Mouse (Mus musculus) kidney, postnatal 0 days (tissue): ENCODE measurements around the gene Fam163a. TPM values are rescaled to one million over a fixed set of nuclear protein-coding genes. Genes with fewer than 3 reads are reported as not detected.
A peak's percentile ranks its signal among the peaks of the same experiment; 100 is the strongest.

Source experiments
- ATAC-seq: fragments of 200-750 bp; cut with Nextera tagmentation; replicated peaks from 2 replicates; pipeline ENCODE4 v1.8.0; 2017; ENCODE audit warnings: low read depth, moderate number of reproducible peaks, moderate TSS enrichment, moderate library complexity; ENCODE audit not compliant: low FRiP score
- DNase-seq: peaks from one replicate; pipeline ENCODE4 v3.0.0-alpha.2; 2016; ENCODE audit warnings: low spot score
- H3K27ac ChIP-seq: fragments of 300-500 bp; sonication (generic); 2 replicates; pipeline ENCODE4 v1.5.1; 2014; ENCODE audit warnings: mild to moderate bottlenecking
- H3K27me3 ChIP-seq: fragments of 300-500 bp; sonication (generic); 2 replicates; pipeline ENCODE4 v1.6.1; 2014; ENCODE audit warnings: low read length, mixed read lengths; ENCODE audit not compliant: insufficient read depth
- H3K36me3 ChIP-seq: fragments of 300-500 bp; sonication (generic); 2 replicates; pipeline ENCODE4 v1.6.1; 2014; ENCODE audit warnings: low read length, mixed read lengths; ENCODE audit not compliant: insufficient read depth
- H3K4me1 ChIP-seq: fragments of 300-500 bp; sonication (generic); replicated peaks from 2 replicates; pipeline ENCODE4 v1.6.1; 2014; ENCODE audit warnings: antibody characterized with exemption, low read length, mixed read lengths; ENCODE audit not compliant: insufficient read depth
- H3K4me2 ChIP-seq: fragments of 300-500 bp; sonication (generic); 2 replicates; pipeline ENCODE4 v1.6.1; 2014; ENCODE audit warnings: mild to moderate bottlenecking, low read length, moderate library complexity, mixed read lengths
- H3K4me3 ChIP-seq: fragments of 300-500 bp; sonication (generic); replicated peaks from 2 replicates; pipeline ENCODE4 v1.5.1; 2014; ENCODE audit warnings: low read depth, low read length
- H3K9ac ChIP-seq: fragments of 300-500 bp; sonication (generic); 2 replicates; pipeline ENCODE4 v1.6.1; 2014; ENCODE audit warnings: low read depth, low read length
- H3K9me3 ChIP-seq: fragments of 300-500 bp; sonication (generic); replicated peaks from 2 replicates; pipeline ENCODE4 v1.6.1; 2016; ENCODE audit warnings: low read length, inconsistent platforms, mixed read lengths
- CTCF ChIP-seq: IDR thresholded peaks from 2 replicates; pipeline ENCODE4 v1.5.1; 2016; ENCODE audit warnings: antibody characterized with exemption, low read depth, mild to moderate bottlenecking, moderate library complexity
- WGBS: fragments of 180-500 bp; shearing (Covaris S2); extraction: QIAGEN DNeasy Blood & Tissue Kit; methylation state at CpG from one replicate; pipeline ENCODE4 v1.1.7; 2014; 5-methylcytosine and 5-hydroxymethylcytosine counted together
- polyA plus RNA-seq: library from polyadenylated mRNA; unstranded; fragments of >200 nt; fragmentation: Nextera tagmentation; extraction: Ambion mirVana; gene quantifications from 2 replicates; pipeline ENCODE4 v1.2.1, GENCODE M21; 2015

The Fam163a gene
- polyA plus RNA-seq, 1 experiment from 2014 or later, result 0.63 TPM

DNA sequence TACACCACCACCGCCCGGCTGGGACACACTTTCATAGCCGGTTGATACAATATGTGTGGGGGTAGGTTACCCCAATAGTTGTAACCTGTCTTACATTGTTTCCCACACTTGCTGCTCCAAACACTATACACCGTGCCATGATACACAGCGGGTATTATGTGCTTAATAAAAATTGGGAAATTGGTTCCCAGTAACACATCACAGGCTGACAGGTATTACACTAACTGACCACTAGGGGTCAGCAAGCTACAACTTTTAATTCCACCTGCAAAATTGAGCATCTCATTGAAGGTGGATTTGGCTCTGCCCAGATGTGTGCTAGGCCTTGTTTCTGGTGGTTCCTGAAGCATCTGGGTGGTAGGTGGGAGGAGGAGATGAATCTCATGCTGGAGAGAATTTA is 119.1 kb downstream of the Fam163a start:
- Histone ChIP-seq H3K9me3 (no peaks in the 10 kb centered on the region), H3K27ac (no peak overlapping the region), H3K4me2 (no peak overlapping the region), H3K4me1 (no peaks in the 10 kb centered on the region), H3K27me3 (no peaks in the 10 kb centered on the region; the same call in 1 of the 2 replicates), H3K4me3 (no peak overlapping the region), H3K36me3 (no peaks in the 10 kb centered on the region), H3K9ac (no peak overlapping the region)
- 0 out of 2 replicates have a peak, but pooled peaks have one; percentile 8 for ATAC-seq
- 54% methylated on average over 5 of the region's 5 CpGs for WGBS
- DNase-seq, result peak; percentile 87
- peak; percentile 89 for TF ChIP-seq CTCF

DNA sequence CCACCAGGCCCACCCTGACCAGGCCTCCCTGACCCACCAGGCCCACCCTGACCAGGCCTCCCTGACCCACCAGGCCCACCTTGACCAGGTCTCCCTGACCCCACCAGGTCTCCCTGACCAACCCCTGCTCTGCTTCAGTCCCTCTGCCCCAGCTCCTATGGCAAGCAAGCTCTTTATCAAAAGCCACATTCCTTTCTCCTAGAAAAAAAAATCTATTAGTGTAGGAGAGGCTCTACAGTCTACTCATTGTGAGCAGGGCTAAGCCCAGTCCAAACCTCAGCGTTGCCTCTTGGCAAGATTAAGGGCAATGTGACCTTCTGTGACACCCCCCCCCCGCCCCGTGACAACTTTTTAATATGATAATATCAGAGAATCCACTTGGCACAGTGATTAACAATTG is 120.2 kb downstream of the Fam163a start:
- no peak overlapping the region for H3K4me3 ChIP-seq
- TF ChIP-seq CTCF, result no peak
- H3K9ac ChIP-seq, result no peak overlapping the region
- DNase-seq (no peak), ATAC-seq (no peak)
- no peaks in the 10 kb centered on the region for H3K9me3 ChIP-seq
- no peak overlapping the region for H3K4me2 ChIP-seq
- H3K4me1 ChIP-seq, result no peaks in the 10 kb centered on the region
- no peaks in the 10 kb centered on the region for H3K36me3 ChIP-seq
- WGBS, result 73% methylated on average over 3 of the region's 3 CpGs
- H3K27ac ChIP-seq, result no peak overlapping the region
- no peaks in the 10 kb centered on the region; the same call in 1 of the 2 replicates for H3K27me3 ChIP-seq

DNA sequence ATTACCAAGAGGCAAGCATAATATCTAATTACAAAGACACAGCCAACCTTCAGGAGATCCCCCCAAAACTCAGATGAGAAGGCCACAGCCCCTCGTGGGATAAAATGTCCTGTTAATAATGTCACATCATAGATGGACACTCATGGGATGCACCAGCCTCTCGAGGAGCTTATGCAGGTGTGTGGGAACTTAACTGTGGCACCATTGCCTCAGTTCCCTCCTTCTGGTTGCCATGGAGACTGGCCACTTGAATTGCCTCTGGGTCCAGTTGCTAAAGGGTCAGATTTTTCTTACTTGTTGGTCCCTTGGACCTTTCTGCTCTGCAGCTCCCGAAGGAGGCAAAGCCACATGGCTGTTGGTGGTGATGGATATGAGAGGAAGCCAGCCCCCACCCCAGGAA is 127.2 kb downstream of the Fam163a start:
- Histone ChIP-seq H3K4me1 (no peaks in the 10 kb centered on the region), H3K9me3 (no peaks in the 10 kb centered on the region), H3K27ac (no peak overlapping the region), H3K27me3 (no peaks in the 10 kb centered on the region), H3K36me3 (no peaks in the 10 kb centered on the region), H3K4me2 (no peak overlapping the region), H3K4me3 (no peak overlapping the region), H3K9ac (no peak overlapping the region)
- 59% methylated on average over 3 of the region's 3 CpGs for WGBS
- ATAC-seq (no peak), DNase-seq (no peak)
- no peak for TF ChIP-seq CTCF

DNA sequence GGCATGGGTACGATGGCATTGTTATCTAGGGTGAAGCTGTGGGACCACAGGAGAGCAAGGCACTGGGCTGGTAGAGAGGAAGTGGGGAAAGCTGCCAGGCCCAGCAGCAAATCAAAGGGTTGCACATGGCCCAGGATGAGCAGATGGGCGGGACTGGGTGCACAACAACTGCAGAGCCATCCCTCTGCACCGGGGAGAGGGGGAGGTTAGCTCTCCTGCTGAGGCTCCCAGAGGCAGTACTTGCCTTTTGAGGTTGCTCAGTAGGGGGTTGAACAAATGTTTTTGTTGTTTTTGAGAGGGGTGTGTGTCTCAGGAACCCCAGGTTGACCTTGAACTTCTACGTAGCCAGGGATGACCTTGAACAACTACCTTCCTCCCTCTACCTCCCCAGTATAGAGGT is 128.4 kb downstream of the Fam163a start:
- Histone ChIP-seq H3K9me3 (no peaks in the 10 kb centered on the region), H3K4me2 (no peak overlapping the region), H3K4me1 (no peaks in the 10 kb centered on the region), H3K36me3 (no peaks in the 10 kb centered on the region), H3K4me3 (no peak overlapping the region), H3K9ac (no peak overlapping the region), H3K27me3 (no peaks in the 10 kb centered on the region), H3K27ac (no peak overlapping the region)
- no peak for ATAC-seq
- no peak for DNase-seq
- no peak for TF ChIP-seq CTCF
- WGBS, result 52% methylated on average over 4 of the region's 4 CpGs

DNA sequence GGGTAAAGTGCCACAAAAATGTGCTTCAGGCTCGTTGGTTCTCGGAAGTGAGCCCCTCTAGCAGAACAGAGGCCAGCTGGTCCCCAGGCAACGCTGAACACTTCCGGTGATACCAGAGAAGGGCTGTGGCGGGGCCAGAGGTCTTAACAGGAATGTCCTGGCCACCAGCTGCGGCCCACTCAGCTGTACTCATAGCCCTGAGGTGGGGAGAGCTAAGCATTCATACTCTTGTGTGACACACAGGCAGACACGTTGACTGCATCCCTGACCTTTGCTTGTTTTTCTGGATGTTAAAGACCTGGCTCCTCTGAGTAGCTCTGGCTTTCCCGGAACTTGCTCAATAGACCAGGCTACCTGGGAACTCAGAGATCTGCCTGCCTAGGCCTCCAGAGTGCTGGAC is 130.3 kb downstream of the Fam163a start:
- DNase-seq (peak; percentile 88), ATAC-seq (peak; percentile 77; the same call in 1 of the 2 replicates)
- Histone ChIP-seq H3K4me1 (no peaks in the 10 kb centered on the region), H3K4me2 (no peak overlapping the region), H3K27me3 (no peaks in the 10 kb centered on the region), H3K36me3 (no peaks in the 10 kb centered on the region), H3K9ac (no peak overlapping the region), H3K27ac (peak overlapping the region; percentile 25; the same call in 1 of the 2 replicates), H3K4me3 (no peak overlapping the region), H3K9me3 (no peaks in the 10 kb centered on the region)
- WGBS, result 28% methylated on average over 8 of the region's 8 CpGs
- TF ChIP-seq CTCF, result no peak

DNA sequence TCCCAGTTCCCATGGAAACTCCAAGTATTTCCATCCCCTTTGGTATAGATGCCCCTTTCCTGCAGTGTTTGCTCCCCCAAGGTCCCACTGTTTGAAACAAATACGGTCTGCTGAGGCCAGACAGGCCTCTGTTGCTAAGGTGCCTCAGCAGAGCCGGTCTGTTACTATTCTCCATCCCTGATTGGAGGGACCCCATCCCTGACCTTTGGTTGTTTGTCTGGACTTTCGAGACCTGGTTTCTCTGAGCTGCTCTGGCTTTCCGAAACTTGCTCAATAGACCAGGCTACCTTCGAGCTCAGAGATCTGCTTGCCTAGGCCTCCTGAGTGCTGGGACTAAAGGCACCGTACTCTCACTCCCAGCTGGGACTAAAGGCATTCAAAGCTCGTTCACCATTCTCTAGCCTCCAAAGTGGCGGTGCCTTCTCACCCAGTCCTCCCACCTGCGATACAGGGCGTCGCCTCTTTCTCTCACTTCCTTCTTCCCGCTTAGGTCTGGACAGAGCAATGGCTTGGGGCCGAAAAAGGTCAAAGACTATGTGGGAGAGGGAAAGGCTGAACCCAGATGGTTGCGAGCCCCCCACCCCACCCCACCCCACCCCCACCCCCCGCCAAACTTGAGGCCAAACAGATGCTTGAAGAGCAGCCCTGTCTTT is 131.5 kb downstream of the Fam163a start:
- no peak for TF ChIP-seq CTCF
- Histone ChIP-seq H3K4me3 (no peak overlapping the region), H3K27me3 (no peaks in the 10 kb centered on the region), H3K4me1 (no peaks in the 10 kb centered on the region), H3K36me3 (no peaks in the 10 kb centered on the region), H3K9ac (no peak overlapping the region), H3K4me2 (no peak overlapping the region), H3K27ac (no peak overlapping the region), H3K9me3 (no peaks in the 10 kb centered on the region)
- 72% methylated on average over 15 of the region's 15 CpGs for WGBS
- peak; percentile 57; the same call in 1 of the 2 replicates for ATAC-seq
- DNase-seq, result no peak

DNA sequence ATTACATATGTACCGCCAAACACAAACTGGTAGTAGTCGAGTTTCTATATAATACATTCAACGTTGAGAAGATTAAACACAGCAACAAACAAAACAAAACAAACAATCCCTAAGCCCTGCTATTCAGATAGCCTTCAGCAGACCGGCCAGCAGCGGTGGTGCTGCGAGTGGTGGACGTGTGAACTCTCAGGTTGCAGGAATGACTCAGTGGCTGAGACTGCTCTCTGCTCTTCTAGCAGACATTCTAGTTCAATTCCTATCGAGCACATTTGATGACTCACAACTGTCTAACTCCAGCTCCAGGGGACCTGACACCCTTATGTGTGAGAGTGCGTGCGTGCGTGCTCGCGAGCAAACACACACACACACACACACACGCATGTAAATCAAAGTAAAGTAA is 134.7 kb downstream of the Fam163a start:
- Histone ChIP-seq H3K4me1 (no peaks in the 10 kb centered on the region), H3K27me3 (no peaks in the 10 kb centered on the region), H3K9me3 (no peaks in the 10 kb centered on the region), H3K4me3 (no peak overlapping the region), H3K9ac (no peak overlapping the region), H3K36me3 (peaks cover 9% of the 10 kb centered on the region; the same call in 1 of the 2 replicates), H3K4me2 (no peak overlapping the region), H3K27ac (no peak overlapping the region)
- 75% methylated on average over 14 of the region's 14 CpGs for WGBS
- ATAC-seq, result no peak
- DNase-seq, result no peak
- TF ChIP-seq CTCF, result no peak
